Mouse (Mus musculus) liver, embryonic 14.5 days (tissue): ENCODE results near the gene Klhl12. TPM values are rescaled to one million over a fixed set of nuclear protein-coding genes. Genes with fewer than 3 reads are reported as not detected.
A peak's percentile ranks its signal among the peaks of the same experiment; 100 is the strongest.

Experiments
- ATAC-seq: fragments of 200-750 bp; cut with Nextera tagmentation; 2 replicates; pipeline ENCODE4 v1.8.0; 2017; ENCODE audit warnings: moderate number of reproducible peaks, mild to moderate bottlenecking, moderate library complexity; ENCODE audit not compliant: insufficient read depth
- DNase-seq, 3 experiments: peaks; one replicate each; pipeline ENCODE4 v3.0.0-alpha.2; 2012 to 2013; ENCODE audit warnings: low read depth in 3 of 3, low spot score in 3 of 3
- H3K27ac ChIP-seq: fragments of 300-500 bp; sonication (generic); 2 replicates; pipeline ENCODE4 v1.5.1; 2014; ENCODE audit warnings: moderate library complexity, mild to moderate bottlenecking, control low read depth, inconsistent platforms
- H3K27me3 ChIP-seq: fragments of 300-500 bp; sonication (generic); 2 replicates; pipeline ENCODE4 v1.6.1; 2014; ENCODE audit warnings: mild to moderate bottlenecking, low read length, moderate library complexity; ENCODE audit not compliant: control insufficient read depth, insufficient read depth
- H3K36me3 ChIP-seq: fragments of 300-500 bp; sonication (generic); replicated peaks from 2 replicates; pipeline ENCODE4 v1.6.1; 2014; ENCODE audit warnings: low read depth; ENCODE audit not compliant: control insufficient read depth, insufficient read depth
- H3K4me1 ChIP-seq, 2 experiments: fragments of 200-500 bp in 1 of 2; fragments of 300-500 bp in 1 of 2; sonication (generic) in 1 of 2; replicated peaks; 2 replicates each; pipeline ENCODE4 v1.6.1; 2012 to 2014; ENCODE audit warnings: antibody characterized with exemption in 1 of 2, inconsistent platforms in 1 of 2, low read length in 1 of 2; ENCODE audit not compliant: control insufficient read depth in 2 of 2, insufficient read depth in 2 of 2
- H3K4me2 ChIP-seq: fragments of 300-500 bp; sonication (generic); 2 replicates; pipeline ENCODE4 v1.6.1; 2014; ENCODE audit warnings: low read depth, mild to moderate bottlenecking, control low read depth, moderate library complexity
- H3K4me3 ChIP-seq, 2 experiments: fragments of 200-500 bp in 1 of 2; fragments of 300-500 bp in 1 of 2; sonication (generic) in 1 of 2; 2 replicates each; pipeline ENCODE4 v1.5.1; 2012 to 2014; ENCODE audit warnings: low read depth in 2 of 2, low read length in 2 of 2, mild to moderate bottlenecking in 2 of 2, control low read depth in 1 of 2, inconsistent platforms in 1 of 2, moderate library complexity in 1 of 2; ENCODE audit not compliant: insufficient read depth in 1 of 2
- H3K9ac ChIP-seq: fragments of 300-500 bp; sonication (generic); replicated peaks from 2 replicates; pipeline ENCODE4 v1.6.1; 2014; ENCODE audit warnings: mild to moderate bottlenecking, control low read depth, moderate library complexity
- H3K9me3 ChIP-seq: fragments of 300-500 bp; sonication (generic); 2 replicates; pipeline ENCODE4 v1.6.1; 2016; ENCODE audit warnings: low read length, mixed read lengths; ENCODE audit not compliant: control insufficient read depth
- CTCF ChIP-seq: IDR thresholded peaks from 2 replicates; pipeline ENCODE4 v1.5.1; 2016; ENCODE audit warnings: antibody characterized with exemption, low read depth, control low read depth
- EP300 ChIP-seq: IDR thresholded peaks from 2 replicates; pipeline ENCODE4 v1.6.1; 2016; ENCODE audit warnings: antibody characterized with exemption, low read depth
- WGBS: fragments of 180-500 bp; shearing (Covaris S2); extraction: QIAGEN DNeasy Blood & Tissue Kit; methylation state at CpG from one replicate; pipeline ENCODE4 v1.1.7; 2014; ENCODE audit not compliant: insufficient replicate concordance; 5-methylcytosine and 5-hydroxymethylcytosine counted together
- polyA plus RNA-seq, 2 experiments: library from polyadenylated mRNA; depleted of rRNA in 1 of 2; stranded (reverse) in 1 of 2; unstranded in 1 of 2; fragments of >200 nt; fragmentation: Nextera tagmentation in 1 of 2; extraction: Ambion mirVana in 1 of 2; gene quantifications; 2 replicates each; pipeline versions ENCODE4 v1.2.1 to v1.2.3; 2012 to 2014

Klhl12 gene
- polyA plus RNA-seq, 2 experiments, result 17.9 to 28.0 TPM

DNA sequence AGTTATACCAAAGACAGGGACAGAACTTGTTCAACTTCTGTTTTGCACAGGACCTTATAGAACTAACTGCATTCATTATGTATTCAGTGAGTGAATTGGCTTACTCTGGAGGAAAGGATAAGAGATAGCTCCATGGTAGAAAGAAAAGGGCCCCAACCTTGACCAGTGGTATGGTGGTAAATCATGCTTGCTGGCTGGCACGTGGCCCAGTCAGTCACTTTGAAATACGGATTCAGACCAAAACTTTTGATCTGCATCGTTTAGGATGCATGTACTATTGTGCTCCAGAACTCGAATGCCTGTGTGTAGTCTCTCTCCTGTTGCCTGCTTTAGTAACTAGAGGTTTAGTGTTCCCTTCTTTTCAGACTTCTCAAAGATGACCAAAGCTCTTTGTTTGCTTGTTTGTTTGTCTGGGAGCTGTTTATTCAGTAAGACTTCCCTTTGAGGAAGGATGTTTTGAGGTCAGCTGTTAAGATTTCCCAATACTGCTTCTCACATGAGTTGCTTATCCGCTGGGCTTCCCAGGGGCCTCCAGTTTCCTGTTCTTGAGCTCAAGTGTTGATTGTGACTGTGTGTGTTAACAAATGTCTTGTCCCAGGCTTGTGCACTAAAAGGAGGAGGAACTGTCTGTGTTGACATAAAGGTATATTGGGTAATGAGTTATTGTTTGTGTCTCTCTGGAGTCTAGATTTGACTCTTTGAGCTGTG, 35.4 kb upstream of the Klhl12 start:
- peaks cover 75 to 80% of the 10 kb centered on the region in 2 experiments for H3K4me1 ChIP-seq
- TF ChIP-seq EP300, result no peak
- TF ChIP-seq CTCF, result no peak
- H3K9ac ChIP-seq, result peak overlapping the region; percentile 56
- peaks cover 29% of the 10 kb centered on the region for H3K36me3 ChIP-seq
- peak overlapping the region; percentile 84 for H3K27ac ChIP-seq
- WGBS, result 13% methylated on average over 5 of the region's 5 CpGs
- no peaks in the 10 kb centered on the region for H3K27me3 ChIP-seq
- ATAC-seq (no peak), DNase-seq (peak in 1 of 3 experiments; percentile 47)
- peak overlapping the region in 1 of 2 experiments; percentile 90; a peak in 2 of 4 replicates for H3K4me3 ChIP-seq
- peak overlapping the region; percentile 84 for H3K4me2 ChIP-seq
- H3K9me3 ChIP-seq, result no peaks in the 10 kb centered on the region

DNA sequence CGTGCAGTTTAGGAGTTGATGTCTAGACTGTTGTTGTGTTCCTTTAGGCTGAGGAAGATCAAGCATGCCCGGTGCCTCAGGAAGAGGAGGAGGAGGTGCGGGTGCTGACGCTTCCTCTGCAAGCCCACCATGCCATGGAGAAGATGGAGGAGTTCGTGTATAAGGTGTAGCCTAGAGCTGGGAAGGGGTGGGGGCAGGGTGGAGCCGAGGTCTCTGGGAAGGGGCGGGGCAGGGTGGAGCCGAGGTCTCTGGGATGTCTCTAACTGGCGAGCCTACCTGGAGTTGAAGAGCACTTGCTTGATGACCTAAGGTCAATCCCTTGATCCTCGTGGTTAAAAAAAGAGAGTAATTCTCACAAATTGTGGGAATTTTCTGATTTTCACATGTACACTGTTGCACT, 31.4 kb upstream of the Klhl12 start:
- Histone ChIP-seq H3K9me3 (no peaks in the 10 kb centered on the region), H3K4me1 (peaks cover 77 to 81% of the 10 kb centered on the region in 2 experiments), H3K4me2 (peak overlapping the region; percentile 60), H3K36me3 (peaks cover 57% of the 10 kb centered on the region), H3K9ac (no peak overlapping the region; the same call in 1 of the 2 replicates), H3K27ac (peak overlapping the region; percentile 93), H3K27me3 (no peaks in the 10 kb centered on the region), H3K4me3 (peak overlapping the region in 1 of 2 experiments; percentile 18; a peak in 1 of 4 replicates)
- peak in 2 of 3 experiments; percentile 49 to 54 for DNase-seq
- TF ChIP-seq CTCF (no peak), EP300 (no peak)
- 33% methylated on average over 10 of the region's 10 CpGs for WGBS
- peak; percentile 70 for ATAC-seq

DNA sequence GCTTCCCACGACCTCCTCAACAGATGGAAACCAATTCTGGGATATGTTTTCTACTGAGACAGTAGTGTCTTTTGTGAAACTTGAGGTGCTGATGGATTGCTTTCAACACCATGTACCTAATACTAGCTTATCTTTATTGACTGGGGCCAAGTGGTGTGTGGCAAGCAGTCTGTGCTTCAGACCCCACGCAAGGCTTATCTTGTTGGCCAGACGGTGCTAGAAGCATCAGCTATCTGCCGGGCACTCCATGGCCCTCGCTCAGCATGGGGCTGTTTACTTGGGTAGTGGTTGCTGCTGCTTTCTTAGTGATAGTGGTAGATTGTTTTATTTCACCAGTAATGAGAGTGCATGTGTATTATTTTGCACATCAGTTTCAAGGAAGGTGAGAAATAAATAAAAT, 29.0 kb upstream of the Klhl12 start:
- WGBS, result 17% methylated on average over 5 of the region's 5 CpGs
- Histone ChIP-seq H3K4me2 (peak overlapping the region; percentile 78), H3K4me1 (peaks cover 53 to 57% of the 10 kb centered on the region in 2 experiments), H3K27me3 (no peaks in the 10 kb centered on the region), H3K36me3 (peaks cover 79% of the 10 kb centered on the region), H3K4me3 (peak overlapping the region in 1 of 2 experiments; percentile 42; a peak in 3 of 4 replicates), H3K9ac (peak overlapping the region; percentile 62), H3K9me3 (no peaks in the 10 kb centered on the region), H3K27ac (peak overlapping the region; percentile 96)
- DNase-seq, result peak; percentile 93 to 98 (median 93)
- ATAC-seq, result peak; percentile 99
- TF ChIP-seq EP300 (peak; percentile 98), CTCF (peak; percentile 38)

DNA sequence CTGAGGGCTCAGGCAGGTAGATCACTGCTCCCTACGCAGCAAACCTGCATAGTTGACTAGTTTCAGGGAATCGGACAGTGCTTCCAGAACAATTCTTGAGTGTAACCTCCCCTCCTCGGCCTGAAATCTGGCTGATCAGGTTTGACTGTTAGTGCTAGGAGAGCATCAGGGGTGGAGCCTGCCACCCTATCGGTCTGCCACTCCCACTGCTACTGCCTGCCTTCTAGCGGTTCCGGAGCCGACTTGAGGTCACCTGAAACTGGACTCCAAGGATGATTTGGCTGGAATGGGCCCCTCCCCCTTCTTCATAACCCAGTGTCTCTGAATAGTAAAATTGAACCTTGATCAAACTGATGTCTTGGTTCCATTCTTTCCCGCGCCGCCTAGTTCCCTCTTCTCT, 22.3 kb upstream of the Klhl12 start:
- H3K9ac ChIP-seq, result no peak overlapping the region
- no peak overlapping the region for H3K4me2 ChIP-seq
- no peak overlapping the region for H3K27ac ChIP-seq
- WGBS, result 78% methylated on average over 10 of the region's 10 CpGs
- no peak for DNase-seq
- peaks cover 6 to 12% of the 10 kb centered on the region in 2 experiments; a peak in 3 of 4 replicates for H3K4me1 ChIP-seq
- H3K9me3 ChIP-seq, result no peaks in the 10 kb centered on the region
- TF ChIP-seq EP300 (no peak), CTCF (no peak)
- H3K4me3 ChIP-seq, result no peak overlapping the region
- H3K27me3 ChIP-seq, result no peaks in the 10 kb centered on the region
- peaks cover 55% of the 10 kb centered on the region for H3K36me3 ChIP-seq
- ATAC-seq, result no peak

DNA sequence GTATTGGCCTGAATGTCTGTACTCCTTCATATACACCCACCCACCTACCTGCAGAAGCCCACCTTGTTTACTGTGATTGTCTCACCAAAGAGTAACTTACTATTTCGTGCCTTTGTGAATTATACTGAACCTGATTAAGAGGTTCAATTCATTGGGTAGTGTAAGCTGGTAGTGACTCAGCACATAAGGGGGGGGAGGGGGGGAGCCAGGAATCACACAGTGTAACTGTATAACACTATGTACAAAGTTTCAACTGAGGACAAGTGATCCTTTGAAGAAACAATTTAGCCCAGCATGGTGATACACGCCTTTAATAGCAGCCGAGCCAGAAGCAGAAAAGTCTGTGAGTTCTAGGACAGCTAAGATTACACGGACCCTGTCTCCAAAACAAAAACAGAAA, 21.9 kb upstream of the Klhl12 start:
- ATAC-seq, result 0 out of 2 replicates have a peak, but pooled peaks have one; percentile 17
- Histone ChIP-seq H3K27me3 (no peaks in the 10 kb centered on the region), H3K4me3 (no peak overlapping the region), H3K27ac (no peak overlapping the region), H3K9me3 (no peaks in the 10 kb centered on the region), H3K4me1 (peaks cover 6 to 12% of the 10 kb centered on the region in 2 experiments; a peak in 3 of 4 replicates), H3K4me2 (no peak overlapping the region), H3K36me3 (peaks cover 50% of the 10 kb centered on the region), H3K9ac (no peak overlapping the region)
- TF ChIP-seq CTCF (no peak), EP300 (no peak)
- DNase-seq, result no peak
- 85% methylated on average over 4 of the region's 4 CpGs for WGBS
